Mouse (Mus musculus) B cell, adult 2 months (primary cell): ENCODE results near the gene Fam71e1.

ENCODE experiments used
- DNase-seq, 2 experiments: peaks; one replicate each; pipeline ENCODE4 v3.0.0; 2022

Gene Fam71e1

DNA sequence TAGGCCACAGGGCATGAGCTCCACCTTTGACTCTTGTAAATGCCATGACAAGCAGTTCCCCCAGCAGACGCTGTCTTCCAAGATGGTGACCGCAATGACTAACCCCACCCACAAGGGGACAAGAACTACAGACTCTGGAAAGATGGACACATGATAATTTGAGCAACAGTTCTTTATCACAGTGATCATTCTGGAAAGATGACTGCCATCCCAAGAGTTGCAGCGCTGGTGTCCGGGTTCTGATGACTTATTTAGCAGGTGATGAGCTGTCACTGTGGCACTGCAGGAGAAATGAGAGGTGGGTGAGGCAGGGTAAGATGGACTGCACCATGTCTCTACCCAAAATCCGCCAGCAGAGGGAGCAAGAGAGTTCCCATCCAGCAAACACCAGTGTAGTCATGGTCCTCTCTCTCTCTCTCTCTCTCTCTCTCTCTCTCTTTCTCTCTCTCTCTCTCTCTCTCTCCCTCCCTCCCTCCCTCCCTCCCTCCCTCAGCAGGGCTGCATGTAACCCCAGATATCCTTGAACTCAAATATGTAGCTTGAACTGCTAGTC, 5.3 kb downstream of the Fam71e1 start:
- DNase-seq: peak; percentile 87 to 89

GRCm38 (mm10) chr7:44507491-44507890, 11.1 kb downstream of the Fam71e1 start:
- DNase-seq: no peak

DNA sequence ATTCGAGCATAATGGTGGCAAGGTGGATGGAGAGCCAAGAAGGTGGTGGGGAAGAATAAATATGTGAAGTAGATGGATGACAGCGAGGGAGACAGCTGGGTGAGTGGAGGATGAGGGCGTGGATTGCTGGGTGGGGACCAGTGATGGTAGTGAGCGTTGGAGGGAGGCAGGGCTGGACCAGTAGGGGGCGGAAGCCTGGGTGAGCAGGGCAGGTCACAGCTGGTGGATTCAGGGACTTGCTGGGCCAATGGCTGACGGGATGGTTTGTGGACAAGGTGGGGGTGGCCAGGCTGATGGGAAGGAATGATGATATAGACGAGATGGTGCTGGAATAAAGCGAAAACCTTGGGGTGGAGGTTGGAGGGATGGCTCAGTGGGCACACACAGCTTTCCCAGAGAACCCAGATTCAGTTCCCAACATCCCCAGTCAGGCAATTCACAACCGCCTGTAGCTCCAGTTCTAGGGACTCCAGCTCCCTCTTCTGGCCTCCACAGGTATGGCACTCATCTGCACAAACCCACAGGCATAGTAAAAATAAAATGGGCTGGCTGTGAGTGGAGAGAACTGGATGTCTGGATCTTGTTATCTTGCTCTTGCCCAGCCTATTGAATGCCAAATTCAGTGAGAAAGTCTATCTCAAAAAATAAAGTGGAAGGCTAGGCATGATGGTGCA, 23.0 kb downstream of the Fam71e1 start:
- peak; percentile 48 to 49 for DNase-seq

DNA sequence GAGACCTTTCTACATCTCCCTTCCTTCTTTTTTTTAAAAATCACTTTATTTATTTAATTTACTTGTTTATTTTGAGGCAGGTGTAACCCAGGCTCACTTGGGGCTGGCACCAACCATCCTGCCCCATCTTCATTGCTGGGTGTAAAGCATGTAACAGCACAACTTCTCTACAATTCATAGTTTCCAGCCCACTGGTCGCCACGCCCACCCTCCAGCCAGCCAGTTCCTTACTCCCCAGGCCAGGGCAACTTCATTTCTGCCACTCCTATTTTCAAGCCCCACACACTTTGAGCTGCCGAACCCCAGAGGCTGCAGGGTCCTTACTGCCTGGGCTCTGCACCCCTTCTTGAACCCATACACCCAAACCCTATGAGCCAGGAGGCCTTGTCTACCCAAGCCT, 24.6 kb downstream of the Fam71e1 start:
- peak; percentile 32 to 46 for DNase-seq

DNA sequence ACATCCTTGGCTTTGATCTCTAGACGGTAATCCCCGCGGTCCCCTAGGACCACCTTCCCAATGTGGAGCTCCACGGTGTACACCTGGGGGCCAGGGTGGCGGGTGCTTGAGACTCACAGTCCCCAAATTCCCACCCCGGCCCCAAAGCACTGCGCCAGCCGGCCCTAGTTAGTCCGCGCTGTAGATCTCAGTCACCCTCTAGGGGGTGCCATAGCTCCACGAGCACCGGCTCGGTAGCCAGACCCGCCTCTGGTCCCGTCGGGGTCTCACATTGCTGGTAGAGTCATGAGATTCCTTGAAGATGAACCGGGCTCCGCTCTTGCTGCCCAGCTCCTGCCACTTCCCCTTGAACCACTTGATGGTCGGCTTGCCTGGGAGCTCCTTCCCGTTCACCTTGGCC, 25.3 kb downstream of the Fam71e1 start:
- DNase-seq: peak; percentile 87 to 88

DNA sequence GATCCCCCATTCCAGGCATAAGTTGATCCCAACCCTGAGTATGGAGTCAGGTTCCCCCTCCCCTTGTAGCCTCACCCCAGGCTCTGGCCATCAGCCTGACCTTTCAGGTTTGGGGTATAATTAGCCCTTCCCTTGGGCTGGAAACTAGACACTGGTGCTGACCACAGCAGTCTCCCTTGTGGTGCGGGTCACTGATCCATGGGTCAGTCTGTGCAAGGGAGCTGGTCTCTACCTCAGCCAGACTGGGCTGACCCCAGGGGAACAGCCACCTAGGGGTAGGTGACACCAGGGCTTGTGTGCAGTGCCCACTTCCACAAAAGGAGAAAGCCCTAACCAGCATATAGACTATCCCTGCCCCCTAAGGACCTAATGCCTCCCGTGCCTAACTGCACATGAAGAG, 26.7 kb downstream of the Fam71e1 start:
- DNase-seq: no peak

- peak in 1 of 2 experiments; percentile 18 for DNase-seq
Measured at GRCm38 (mm10) chr7:44524502-44524901, 28.1 kb downstream of the Fam71e1 start, which contains the start of gene Mybpc2. TSS of gene Mybpc2 (minus strand) at chr7:44524656.

- peak; percentile 58 to 61 for DNase-seq
Measured at GRCm38 (mm10) chr7:44525126-44525832, 28.9 kb downstream of the Fam71e1 start.

DNA sequence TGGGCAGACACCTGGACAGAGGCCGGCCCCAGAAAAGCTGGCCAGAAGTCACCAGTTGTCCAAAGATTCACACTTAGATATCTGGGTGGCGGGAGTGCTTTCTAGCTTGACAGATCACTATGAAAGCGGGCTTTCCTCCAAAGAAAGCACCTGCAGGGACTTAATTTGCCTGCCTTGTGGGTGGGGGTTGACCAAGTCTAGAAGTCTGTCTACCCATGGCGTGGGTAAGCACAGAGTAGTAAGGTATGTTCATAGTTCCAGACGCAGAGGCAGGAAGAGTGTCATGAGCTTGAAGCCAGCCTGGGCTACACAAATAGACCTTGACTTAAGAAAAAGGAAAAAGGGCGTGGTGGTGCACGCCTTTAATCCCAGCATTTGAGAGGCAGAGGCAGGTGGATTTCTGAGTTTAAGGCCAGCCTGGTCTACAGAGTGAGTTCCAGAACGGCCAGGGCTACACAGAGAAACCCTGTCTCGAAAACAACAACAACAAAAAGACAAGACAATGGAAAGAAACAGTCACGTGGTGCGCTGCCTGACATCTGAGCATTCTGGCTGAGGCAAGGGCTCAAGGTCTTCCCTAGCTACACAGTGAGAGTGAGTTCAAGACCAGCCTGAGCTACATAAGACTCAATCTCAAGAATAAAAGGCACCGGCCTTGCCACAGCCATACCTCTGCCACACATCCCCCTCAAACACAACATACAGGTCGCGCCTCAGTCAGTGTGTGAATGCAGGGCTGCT, 30.2 kb downstream of the Fam71e1 start:
- DNase-seq: peak; percentile 31 to 37

DNA sequence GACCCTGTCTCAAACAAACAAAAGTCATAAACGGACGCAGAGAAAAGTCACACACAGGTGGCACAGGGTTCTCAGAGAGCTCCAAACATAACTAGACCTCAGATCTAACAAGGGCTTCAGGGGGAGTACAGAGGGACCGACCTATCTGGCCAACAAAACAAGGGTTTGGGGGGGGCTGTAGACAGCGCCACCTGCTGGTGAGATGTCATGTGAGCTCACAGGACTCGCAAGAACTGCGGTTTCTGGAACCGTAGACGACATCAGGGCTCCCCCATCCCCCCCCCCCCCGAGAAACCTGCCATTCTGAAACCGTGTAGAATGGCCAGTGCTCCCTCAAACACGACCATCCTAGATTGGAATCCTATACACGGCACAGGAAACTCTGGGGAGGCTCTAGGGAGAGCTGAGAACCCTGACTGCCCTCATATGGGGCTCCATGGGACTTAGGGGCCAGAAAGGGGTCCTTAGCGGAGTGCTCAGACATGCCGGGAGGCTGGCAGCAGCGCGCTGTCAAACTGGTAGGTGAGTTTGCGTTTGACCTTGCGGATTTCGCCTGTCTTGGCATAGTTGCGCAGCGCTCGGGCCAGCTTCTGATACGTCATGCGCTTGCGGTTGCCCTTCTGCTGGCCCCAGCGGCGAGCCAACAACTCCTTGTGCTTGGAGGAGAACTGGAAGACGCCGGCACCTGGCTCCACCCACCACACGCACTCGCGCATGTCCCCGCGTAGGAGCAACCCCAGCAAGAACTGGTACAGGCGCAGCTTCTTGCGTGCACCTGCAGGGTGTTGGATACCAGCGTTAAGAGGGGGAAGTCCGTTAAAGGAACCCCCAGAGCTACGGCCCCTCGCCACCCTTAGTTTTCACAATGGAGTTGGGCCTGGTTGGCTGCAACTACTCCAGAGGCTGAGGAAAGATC, 31.4 kb downstream of the Fam71e1 start:
- peak; percentile 92 to 94 for DNase-seq

GRCm38 (mm10) chr7:44529518-44529917, 33.1 kb downstream of the Fam71e1 start:
- DNase-seq: peak; percentile 14 to 25

DNA sequence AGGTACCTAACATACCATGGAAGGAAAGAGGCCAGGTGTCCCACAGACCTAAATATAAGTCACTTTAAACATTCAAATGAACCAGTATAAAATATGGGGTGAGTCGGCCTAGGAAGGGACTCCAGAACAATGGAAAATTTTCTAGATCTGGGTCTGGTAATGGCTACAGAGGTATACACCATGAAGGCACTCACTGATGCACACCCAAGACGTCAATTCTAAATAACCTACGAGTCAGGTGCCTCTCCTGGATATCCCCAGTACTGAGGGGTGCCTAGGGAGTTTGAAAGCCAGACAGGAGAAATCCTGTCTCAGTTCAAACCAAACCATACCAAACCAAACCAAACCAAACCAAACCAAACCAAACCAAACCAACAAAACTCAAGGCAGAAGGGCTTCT, 34.1 kb downstream of the Fam71e1 start:
- DNase-seq: no peak

GRCm38 (mm10) chr7:44531207-44531606, 34.8 kb downstream of the Fam71e1 start:
- peak; percentile 54 to 62 for DNase-seq

DNA sequence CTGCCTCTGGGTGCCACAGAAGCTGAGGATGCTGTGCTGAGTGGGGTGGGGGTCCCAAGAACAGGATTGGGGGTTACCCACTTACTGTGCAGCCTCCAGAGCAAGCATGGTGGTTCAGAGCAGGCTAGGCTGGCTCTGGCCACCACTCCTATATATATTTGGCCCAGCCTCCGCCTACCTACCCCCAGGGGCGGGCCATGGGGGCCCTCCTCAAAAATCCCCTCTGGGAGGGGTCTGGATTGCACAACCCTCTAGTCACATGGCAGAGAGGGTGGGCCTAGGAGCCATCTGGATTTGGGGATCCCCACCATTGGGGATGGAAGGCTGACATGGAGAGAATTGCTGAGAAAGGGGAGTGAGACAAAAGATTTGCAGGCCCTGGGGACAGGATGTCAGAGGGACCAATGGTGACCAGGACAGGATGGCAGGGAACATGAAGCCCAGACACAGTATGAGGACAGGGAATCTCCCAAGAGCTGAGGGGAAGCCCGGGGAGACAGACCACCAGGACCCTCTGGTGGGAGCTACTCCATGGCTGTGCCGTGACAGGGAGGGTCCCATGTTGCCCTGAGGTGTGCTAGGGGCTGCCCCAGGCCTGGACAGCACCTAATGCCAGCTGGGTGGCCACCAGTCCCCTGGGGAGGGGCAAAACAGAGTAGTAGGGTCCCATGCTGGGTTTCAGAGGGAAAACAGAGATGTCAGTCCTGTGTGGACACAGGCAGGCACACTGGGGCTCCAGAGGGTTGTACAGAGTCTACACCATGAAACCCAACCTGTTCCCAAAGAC, 35.8 kb downstream of the Fam71e1 start, which contains the start of gene Spib:
TSS of gene Spib (minus strand) at position 126 of the 787 bp plus-strand sequence.
- peak; percentile 58 to 61 for DNase-seq

DNA sequence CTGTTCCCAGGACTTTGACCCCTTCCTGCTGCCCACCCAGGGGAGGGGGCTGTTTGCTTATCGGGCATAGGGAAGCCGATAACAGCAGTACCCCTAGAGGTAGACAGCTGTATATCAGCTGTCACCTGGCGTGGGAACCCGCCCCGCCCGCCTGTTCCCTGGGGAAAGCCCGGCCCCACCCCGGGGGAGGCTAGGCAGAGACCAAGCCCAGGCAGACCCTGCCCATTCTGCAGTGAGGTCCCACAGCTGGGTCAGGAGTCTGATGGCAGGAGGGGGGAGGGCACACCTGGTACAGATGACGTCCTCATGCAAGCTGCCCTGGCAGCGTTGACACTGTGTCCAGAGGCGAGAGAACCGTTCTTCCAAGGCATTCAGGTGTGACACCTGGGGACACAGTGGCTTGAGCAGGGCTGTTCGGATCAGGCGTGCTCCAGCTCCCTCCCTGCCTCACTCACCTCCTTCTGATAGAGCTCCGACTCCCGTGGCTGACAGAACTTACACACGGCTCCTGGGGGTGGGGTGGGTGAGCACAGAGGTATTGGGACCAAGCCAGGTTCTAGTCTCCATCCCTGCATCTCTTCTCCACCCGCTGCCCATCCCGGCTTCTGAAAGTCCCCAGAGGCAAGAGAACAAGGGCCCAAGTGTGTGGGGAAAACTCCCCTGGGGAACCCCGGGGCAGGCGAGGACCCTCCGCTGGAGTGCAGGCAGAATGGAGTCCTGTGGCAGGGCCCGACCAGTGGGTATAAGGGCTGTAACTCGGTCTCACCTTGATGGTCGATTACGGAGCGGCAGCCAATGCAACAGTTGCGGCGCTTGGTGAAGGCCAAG, 36.8 kb downstream of the Fam71e1 start:
- peak; percentile 60 to 63 for DNase-seq

DNA sequence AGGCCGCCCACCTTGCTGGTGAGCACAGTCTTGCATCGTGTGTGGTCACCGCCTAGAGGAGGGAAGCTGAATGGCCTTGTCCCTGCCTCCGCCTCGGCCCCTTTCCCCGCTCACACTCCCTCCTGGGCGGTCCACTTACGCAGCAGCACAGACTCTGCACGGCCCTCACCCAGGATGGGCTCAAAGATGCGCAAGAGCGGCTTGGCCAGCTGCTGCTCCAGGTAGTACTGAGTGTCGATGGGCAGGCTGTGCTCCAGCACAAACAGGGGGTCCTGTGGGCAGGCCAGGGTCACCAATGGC, 37.3 kb downstream of the Fam71e1 start:
- peak in 1 of 2 experiments; percentile 49 for DNase-seq

DNA sequence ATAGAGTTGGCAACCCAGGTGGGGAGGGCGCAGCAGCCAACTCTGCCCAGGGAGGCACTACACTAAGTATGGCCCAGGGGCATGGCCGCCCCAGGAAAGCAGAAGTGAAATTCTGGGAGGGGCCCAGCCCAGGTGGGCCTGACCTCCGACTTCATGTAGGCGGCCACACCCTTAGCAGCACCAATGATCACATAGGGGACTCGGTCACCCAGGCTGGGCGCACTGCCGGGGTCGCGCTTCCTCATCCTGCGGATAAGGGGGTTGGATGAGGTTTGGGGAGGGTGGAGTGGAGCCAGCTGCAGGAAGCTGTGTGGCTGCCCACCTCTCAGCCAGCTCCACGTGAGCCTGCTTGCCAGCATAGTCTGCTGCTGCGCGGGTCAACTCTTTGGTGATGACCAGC, 37.9 kb downstream of the Fam71e1 start:
- peak; percentile 92 to 94 for DNase-seq

DNA sequence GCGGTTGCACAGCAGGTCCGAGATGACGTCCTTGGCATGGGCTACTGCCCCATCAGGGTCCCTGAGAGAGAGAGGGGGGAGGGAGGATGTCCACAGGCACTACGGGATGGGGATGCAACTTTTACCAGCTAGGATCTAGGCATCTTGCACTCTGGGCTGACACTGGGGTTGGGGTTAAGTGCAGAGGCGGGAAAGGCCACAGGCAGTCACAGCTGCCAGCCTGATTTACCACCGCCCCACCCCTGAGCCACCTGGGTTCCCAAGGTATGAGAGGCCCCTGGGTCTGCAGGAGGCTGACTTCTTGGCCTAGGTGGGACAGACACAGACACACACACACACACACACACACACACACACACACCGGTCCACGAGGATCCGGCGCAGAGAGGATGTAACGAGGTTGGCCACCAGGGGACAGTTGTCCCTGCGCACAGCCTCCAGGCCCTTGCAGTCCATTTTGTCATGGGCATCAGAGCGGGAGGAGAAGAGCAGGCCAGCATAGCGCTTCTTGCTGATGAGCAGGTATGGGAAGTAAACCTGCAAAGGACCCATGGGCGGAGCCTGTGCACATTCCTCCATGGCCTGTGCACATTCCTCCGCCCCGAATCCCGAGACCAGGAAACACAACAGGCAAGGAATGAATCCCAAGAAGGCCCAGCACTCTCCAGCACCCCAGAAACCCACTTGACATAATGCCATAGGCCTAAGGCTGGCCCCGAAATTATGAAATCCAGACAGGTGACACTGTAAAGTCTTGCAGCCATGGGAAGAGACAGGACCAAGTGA, 38.5 kb downstream of the Fam71e1 start:
- DNase-seq: peak; percentile 48 to 49
